Mouse (Mus musculus): ENCODE data around the gene Gm49396.

Gm49396 gene

GRCm38 (mm10) chr7:30586455-30587020 lies 23.4 kb downstream of the Gm49396 start:
- no peak for DNase-seq (ENCODE audit: low read depth)

GRCm38 (mm10) chr7:30587842-30588667 lies 24.9 kb downstream of the Gm49396 start:
- DNase-seq (ENCODE audit: low read depth), result peak; percentile 70

- peak; percentile 93 for DNase-seq (ENCODE audit: low read depth)
These were observed 25.7 kb downstream of the Gm49396 start, which contains the start of gene Kmt2b for GRCm38 (mm10) chr7:30588676-30589434. Gene Kmt2b (minus strand): TSS chr7:30588726.

- DNase-seq (ENCODE audit: low read depth), result peak; percentile 78
These were observed 26.5 kb downstream of the Gm49396 start for GRCm38 (mm10) chr7:30589435-30590301.

- no peak for DNase-seq (ENCODE audit: low read depth)
These were observed 27.9 kb downstream of the Gm49396 start for GRCm38 (mm10) chr7:30590927-30591604.

GRCm38 (mm10) chr7:30591605-30591951 lies 28.4 kb downstream of the Gm49396 start:
- DNase-seq (ENCODE audit: low read depth), result no peak

- no peak for DNase-seq (ENCODE audit: low read depth)
These were observed 29.8 kb downstream of the Gm49396 start for GRCm38 (mm10) chr7:30592772-30593423.

GRCm38 (mm10) chr7:30593579-30594509 lies 30.7 kb downstream of the Gm49396 start:
- DNase-seq (ENCODE audit: low read depth), result no peak

GRCm38 (mm10) chr7:30594510-30595024 lies 31.4 kb downstream of the Gm49396 start:
- DNase-seq (ENCODE audit: low read depth), result no peak

GRCm38 (mm10) chr7:30596093-30596492 lies 32.9 kb downstream of the Gm49396 start:
- DNase-seq (ENCODE audit: low read depth), result no peak

GRCm38 (mm10) chr7:30596811-30597210 lies 33.7 kb downstream of the Gm49396 start:
- no peak for DNase-seq (ENCODE audit: low read depth)

GRCm38 (mm10) chr7:30598786-30599185 lies 35.6 kb downstream of the Gm49396 start, which contains the start of gene Zbtb32:
Gene Zbtb32 (minus strand): TSS chr7:30598909.
- DNase-seq (ENCODE audit: low read depth), result no peak

- peak; percentile 64 for DNase-seq (ENCODE audit: low read depth)
These were observed 36.8 kb downstream of the Gm49396 start for GRCm38 (mm10) chr7:30599933-30600353.

GRCm38 (mm10) chr7:30600651-30601050 lies 37.5 kb downstream of the Gm49396 start:
- DNase-seq (ENCODE audit: low read depth), result no peak

- DNase-seq (ENCODE audit: low read depth), result no peak
These were observed 39.4 kb downstream of the Gm49396 start for GRCm38 (mm10) chr7:30602583-30602982.

- no peak for DNase-seq (ENCODE audit: low read depth)
These were observed 41.3 kb downstream of the Gm49396 start for GRCm38 (mm10) chr7:30604424-30604823.

GRCm38 (mm10) chr7:30604944-30605343 lies 41.8 kb downstream of the Gm49396 start:
- DNase-seq (ENCODE audit: low read depth), result no peak

- DNase-seq (ENCODE audit: low read depth), result peak; percentile 79
These were observed 44.7 kb downstream of the Gm49396 start for GRCm38 (mm10) chr7:30607706-30608309.

- DNase-seq (ENCODE audit: low read depth), result no peak
These were observed 45.3 kb downstream of the Gm49396 start for GRCm38 (mm10) chr7:30608476-30608875.

Data from naive thymus-derived CD4-positive, alpha-beta T cell, adult 2 months (primary cell).